Mouse (Mus musculus) heart, embryonic 11.5 days (tissue): ENCODE measurements around the gene Nr2f6. TPM values are rescaled to one million over a fixed set of nuclear protein-coding genes. Genes with fewer than 3 reads are reported as not detected.
A peak's percentile ranks its signal among the peaks of the same experiment; 100 is the strongest.

Experiments
- ATAC-seq: fragments of 200-750 bp; cut with Nextera tagmentation; replicated peaks from 2 replicates; pipeline ENCODE4 v1.8.0; 2017; ENCODE audit warnings: moderate library complexity; ENCODE audit not compliant: insufficient number of reproducible peaks, low FRiP score, low TSS enrichment
- H3K27ac ChIP-seq: fragments of 300-500 bp; sonication (generic); 2 replicates; pipeline ENCODE4 v1.5.1; 2014; ENCODE audit warnings: mild to moderate bottlenecking, low read depth, low read length
- H3K27me3 ChIP-seq: fragments of 300-500 bp; sonication (generic); 2 replicates; pipeline ENCODE4 v1.6.1; 2014; ENCODE audit warnings: mild to moderate bottlenecking, low read length, mixed read lengths; ENCODE audit not compliant: control insufficient read depth, insufficient read depth
- H3K36me3 ChIP-seq: fragments of 300-500 bp; sonication (generic); 2 replicates; pipeline ENCODE4 v1.6.1; 2014; ENCODE audit warnings: mild to moderate bottlenecking, low read length, moderate library complexity, mixed read lengths; ENCODE audit not compliant: control insufficient read depth, insufficient read depth
- H3K4me1 ChIP-seq: fragments of 300-500 bp; sonication (generic); 2 replicates; pipeline ENCODE4 v1.6.1; 2014; ENCODE audit warnings: low read length; ENCODE audit not compliant: control insufficient read depth, insufficient read depth
- H3K4me2 ChIP-seq: fragments of 300-500 bp; sonication (generic); 2 replicates; pipeline ENCODE4 v1.6.1; 2014; ENCODE audit warnings: mild to moderate bottlenecking, moderate library complexity
- H3K4me3 ChIP-seq: fragments of 300-500 bp; sonication (generic); 2 replicates; pipeline ENCODE4 v1.5.1; 2014; ENCODE audit warnings: low read depth, low read length
- H3K9ac ChIP-seq: fragments of 300-500 bp; sonication (generic); 2 replicates; pipeline ENCODE4 v1.6.1; 2014; ENCODE audit warnings: mild to moderate bottlenecking, low read depth, low read length, moderate library complexity
- H3K9me3 ChIP-seq: fragments of 300-500 bp; sonication (generic); replicated peaks from 2 replicates; pipeline ENCODE4 v1.6.1; 2016; ENCODE audit warnings: low read length; ENCODE audit not compliant: control insufficient read depth
- whole genome bisulfite sequencing: fragments of 180-500 bp; shearing (Covaris S2); extraction: QIAGEN DNeasy Blood & Tissue Kit; methylation state at CpG from one replicate; pipeline ENCODE4 v1.1.7; 2014; ENCODE audit not compliant: insufficient replicate concordance; 5-methylcytosine and 5-hydroxymethylcytosine counted together
- polyA plus RNA-seq: library from polyadenylated mRNA; unstranded; fragments of >200 nt; fragmentation: Nextera tagmentation; extraction: Ambion mirVana; gene quantifications from 2 replicates; pipeline ENCODE4 v1.2.1, GENCODE M21; 2014

The Nr2f6 gene
- polyA plus RNA-seq, result 45.7 and 47.2 TPM in 2 replicates

DNA sequence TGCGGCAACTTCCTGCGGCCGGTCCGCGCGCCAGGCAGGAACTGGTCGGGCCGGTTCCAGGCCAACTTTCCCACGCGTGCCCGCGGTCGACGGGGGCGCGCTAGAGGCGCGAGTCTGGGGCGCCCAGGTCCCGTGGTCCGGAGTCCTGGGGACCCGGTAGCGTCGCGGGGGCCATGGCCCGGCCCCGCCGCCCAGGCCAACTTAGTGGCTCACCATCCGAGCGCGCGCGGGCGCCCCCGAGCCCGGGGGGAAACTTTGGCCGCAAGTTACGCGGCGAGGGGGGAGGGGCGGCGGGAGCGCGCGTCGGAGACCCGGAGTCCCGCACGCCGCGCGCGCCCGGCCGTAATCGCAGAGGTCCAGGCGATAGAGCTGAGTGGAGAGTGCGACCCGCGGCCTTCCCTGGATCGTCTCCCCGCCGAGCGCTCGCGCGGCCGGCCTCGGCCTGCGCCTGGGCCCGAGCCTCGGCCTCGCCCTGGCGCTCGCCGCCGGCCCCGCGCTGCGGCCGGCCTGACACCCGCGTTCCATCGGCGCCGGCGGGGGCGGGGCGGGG, at the start of gene Nr2f6:
TSS of gene Nr2f6 (minus strand) at position 540 of the 550 bp plus-strand sequence.
- Histone ChIP-seq H3K4me3 (peak within 1 kb of the TSS; percentile 74), H3K4me1 (peaks cover 26% of the 10 kb centered on the region), H3K4me2 (peak within 1 kb of the TSS; percentile 67), H3K36me3 (peaks cover 10% of the 10 kb centered on the region), H3K27ac (peak within 1 kb of the TSS; percentile 90), H3K27me3 (peaks cover 2% of the 10 kb centered on the region; the same call in 1 of the 2 replicates), H3K9ac (peak within 1 kb of the TSS; percentile 81), H3K9me3 (no peaks in the 10 kb centered on the region)
- WGBS, result under 1% methylated on average over 53 of the region's 89 CpGs
- ATAC-seq, result peak; percentile 15

GRCm38 (mm10) chr8:71422121-71422520, 40.4 kb upstream of the Nr2f6 start:
- H3K36me3 ChIP-seq, result no peaks in the 10 kb centered on the region
- H3K27ac ChIP-seq, result no peak overlapping the region
- no peaks in the 10 kb centered on the region for H3K4me1 ChIP-seq
- H3K9me3 ChIP-seq, result no peaks in the 10 kb centered on the region
- H3K4me3 ChIP-seq, result no peak overlapping the region
- H3K9ac ChIP-seq, result no peak overlapping the region
- H3K4me2 ChIP-seq, result no peak overlapping the region
- H3K27me3 ChIP-seq, result no peaks in the 10 kb centered on the region
- ATAC-seq, result no peak

GRCm38 (mm10) chr8:71411535-71412273, 29.9 kb upstream of the Nr2f6 start:
- 48% methylated on average over 11 of the region's 11 CpGs for WGBS
- Histone ChIP-seq H3K4me1 (peaks cover 2% of the 10 kb centered on the region), H3K9ac (no peak overlapping the region), H3K4me2 (no peak overlapping the region), H3K4me3 (no peak overlapping the region), H3K36me3 (peaks cover 11% of the 10 kb centered on the region), H3K27me3 (no peaks in the 10 kb centered on the region), H3K27ac (no peak overlapping the region), H3K9me3 (no peaks in the 10 kb centered on the region)
- ATAC-seq, result no peak

- no peaks in the 10 kb centered on the region for H3K27me3 ChIP-seq
- H3K36me3 ChIP-seq, result peaks cover 11% of the 10 kb centered on the region
- 92% methylated on average over 4 of the region's 4 CpGs for WGBS
- no peak overlapping the region for H3K27ac ChIP-seq
- H3K9ac ChIP-seq, result no peak overlapping the region
- no peak for ATAC-seq
- H3K4me2 ChIP-seq, result no peak overlapping the region
- no peaks in the 10 kb centered on the region for H3K9me3 ChIP-seq
- H3K4me1 ChIP-seq, result peaks cover 7% of the 10 kb centered on the region
- no peak overlapping the region for H3K4me3 ChIP-seq
Measured at GRCm38 (mm10) chr8:71408231-71408630, 26.5 kb upstream of the Nr2f6 start.

DNA sequence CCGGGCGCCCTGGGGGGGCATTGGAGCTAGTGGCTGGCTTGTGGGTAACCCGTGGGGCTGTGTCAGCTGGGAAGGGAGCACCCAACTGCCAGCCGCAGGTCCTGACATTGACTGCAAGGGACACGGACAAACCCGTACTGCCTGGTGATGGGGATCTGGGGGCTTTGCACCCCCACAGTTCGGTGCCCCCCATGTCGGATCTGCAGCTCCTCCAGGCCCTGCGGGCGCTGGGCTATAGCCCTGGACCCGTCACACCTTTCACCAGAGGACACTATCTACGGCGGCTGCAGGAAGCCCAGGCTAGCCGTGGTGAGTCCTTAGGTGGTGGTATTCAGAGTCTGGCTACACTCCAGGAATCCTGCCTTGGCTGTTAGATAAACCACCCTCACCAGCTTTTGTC, 25.7 kb upstream of the Nr2f6 start:
- ATAC-seq, result no peak
- H3K4me1 ChIP-seq, result peaks cover 7% of the 10 kb centered on the region
- H3K4me2 ChIP-seq, result no peak overlapping the region
- peaks cover 11% of the 10 kb centered on the region for H3K36me3 ChIP-seq
- WGBS, result 92% methylated on average over 14 of the region's 14 CpGs
- 0 out of 2 replicates have a peak overlapping the region, but pooled peaks have one; percentile 22 for H3K9ac ChIP-seq
- H3K9me3 ChIP-seq, result no peaks in the 10 kb centered on the region
- peak overlapping the region; percentile 82; the same call in 1 of the 2 replicates for H3K4me3 ChIP-seq
- H3K27ac ChIP-seq, result no peak overlapping the region
- no peaks in the 10 kb centered on the region for H3K27me3 ChIP-seq

DNA sequence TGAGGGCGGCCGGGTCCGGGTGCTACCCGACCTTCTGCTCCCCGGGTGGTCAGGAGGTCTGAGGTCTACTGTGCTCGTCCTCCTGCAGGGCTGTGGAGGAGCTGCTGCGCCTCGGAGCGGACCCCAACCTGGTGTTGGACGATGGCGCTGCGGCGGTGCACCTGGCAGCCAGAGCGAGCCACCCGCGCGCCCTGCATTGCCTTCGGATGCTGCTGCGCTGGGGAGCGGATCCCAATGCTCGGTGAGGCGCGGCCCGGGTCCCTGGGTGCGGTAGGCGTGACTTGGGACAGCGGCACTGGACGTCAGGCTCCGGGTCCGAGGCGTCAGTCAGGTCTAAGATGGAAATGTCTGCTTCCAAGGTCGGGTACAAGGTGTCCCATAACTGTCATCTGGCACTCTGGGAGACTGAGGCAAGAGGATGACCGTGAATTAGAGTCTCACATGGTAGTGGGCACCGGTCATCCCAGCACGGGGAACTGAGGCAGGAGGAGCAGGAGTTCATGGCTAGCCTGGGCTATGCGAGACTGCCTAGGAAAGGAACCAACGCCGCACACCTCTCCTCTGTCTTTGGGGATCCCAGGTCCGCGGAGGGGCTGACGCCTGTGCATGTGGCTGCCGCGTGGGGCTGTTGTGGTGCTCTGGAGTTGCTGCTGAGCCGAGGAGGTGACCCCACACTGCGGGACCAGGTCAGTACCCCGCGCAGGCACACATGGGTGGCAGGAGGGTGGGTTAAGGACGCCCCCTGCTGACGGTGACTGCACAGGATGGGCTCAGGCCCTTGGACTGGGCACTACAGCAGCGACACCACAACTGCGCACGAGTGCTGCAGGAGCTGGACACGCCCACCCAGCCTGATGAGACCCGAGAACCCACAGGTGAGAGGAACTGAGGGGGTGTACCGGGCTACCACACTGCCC, 24.6 kb upstream of the Nr2f6 start:
- Histone ChIP-seq H3K27ac (peak overlapping the region; percentile 57), H3K9ac (peak overlapping the region; percentile 85), H3K4me3 (peak overlapping the region; percentile 82), H3K4me1 (peaks cover 7% of the 10 kb centered on the region), H3K36me3 (peaks cover 11% of the 10 kb centered on the region), H3K4me2 (peak overlapping the region; percentile 97), H3K9me3 (no peaks in the 10 kb centered on the region), H3K27me3 (no peaks in the 10 kb centered on the region)
- peak; percentile 76 for ATAC-seq
- 2% methylated on average over 55 of the region's 55 CpGs for WGBS

DNA sequence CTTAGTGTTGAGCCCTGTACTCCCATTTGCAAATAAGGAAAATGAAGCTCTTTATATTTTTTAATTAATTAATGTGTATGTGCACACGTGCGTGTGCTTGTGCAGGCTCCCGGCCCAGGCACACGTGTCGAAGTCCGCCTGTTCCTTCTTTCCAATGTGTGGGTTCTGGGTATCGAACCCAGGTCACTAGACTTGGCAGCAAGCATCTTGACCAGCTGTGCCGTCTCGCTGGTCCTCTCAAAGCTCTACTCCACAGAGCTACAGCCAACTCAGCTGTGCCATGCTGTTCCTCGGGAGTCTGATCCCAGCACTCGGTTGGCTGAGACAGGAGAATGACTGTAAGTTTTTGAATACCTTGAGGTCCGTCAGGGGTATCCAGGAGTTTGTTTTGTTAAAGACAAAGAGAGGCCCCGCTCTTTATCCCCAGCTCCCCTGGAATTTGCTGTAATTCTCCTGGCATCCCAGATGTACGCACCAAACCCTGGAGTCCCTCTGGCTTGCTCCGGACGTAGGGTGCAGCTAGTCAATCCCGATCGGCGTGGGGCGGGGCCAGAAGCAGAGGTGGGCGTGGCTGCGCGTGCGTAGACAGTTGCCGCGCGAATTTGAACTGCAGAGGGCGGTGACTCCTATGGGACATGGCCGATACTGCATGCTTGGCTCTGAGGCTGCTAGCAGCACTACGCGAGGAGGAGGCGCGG, 23.8 kb upstream of the Nr2f6 start, which contains the start of gene Ankle1:
TSS of gene Ankle1 (plus strand) at position 610 of the 698 bp plus-strand sequence.
- H3K27ac ChIP-seq, result peak within 1 kb of the TSS; percentile 57

GRCm38 (mm10) chr8:71404951-71405351, 23.2 kb upstream of the Nr2f6 start:
- H3K4me2 ChIP-seq, result peak overlapping the region; percentile 97; the same call in 1 of the 2 replicates
- no peak for ATAC-seq
- WGBS, result 83% methylated on average over 9 of the region's 9 CpGs
- H3K36me3 ChIP-seq, result peaks cover 11% of the 10 kb centered on the region
- peaks cover 7% of the 10 kb centered on the region for H3K4me1 ChIP-seq
- H3K4me3 ChIP-seq, result no peak overlapping the region
- no peaks in the 10 kb centered on the region for H3K27me3 ChIP-seq
- no peaks in the 10 kb centered on the region for H3K9me3 ChIP-seq
- no peak overlapping the region for H3K27ac ChIP-seq
- no peak overlapping the region for H3K9ac ChIP-seq

More for the DNA sequence above, 23.8 kb upstream of the Nr2f6 start, which contains the start of gene Ankle1:
- peak within 1 kb of the TSS; percentile 82 for H3K4me3 ChIP-seq
- H3K36me3 ChIP-seq, result peaks cover 11% of the 10 kb centered on the region
- no peaks in the 10 kb centered on the region for H3K9me3 ChIP-seq
- peak within 1 kb of the TSS; percentile 97 for H3K4me2 ChIP-seq
- H3K4me1 ChIP-seq, result peaks cover 7% of the 10 kb centered on the region
- peak within 1 kb of the TSS; percentile 85 for H3K9ac ChIP-seq
- peak; percentile 87 for ATAC-seq
- WGBS, result 17% methylated on average over 32 of the region's 33 CpGs
- H3K27me3 ChIP-seq, result no peaks in the 10 kb centered on the region
